Mouse (Mus musculus): Measurements from ENCODE around the gene Car9.
A peak's percentile ranks its signal among the peaks of the same experiment; 100 is the strongest.

GRCm38 (mm10) chr4:43527880-43528279 lies 21.1 kb downstream of the Car9 start:
- TF ChIP-seq CTCF (IDR thresholded peaks at IDR 0.05; ENCODE audit: low read depth) (peak; percentile 57), EP300 (IDR thresholded peaks at IDR 0.05; ENCODE audit: low read depth) (no peak)

Data from liver, postnatal 0 days (tissue).